Mouse (Mus musculus) small intestine, adult 2 months (tissue): ENCODE data around the gene Igfbp3.

Experiments used
- CTCF ChIP-seq: fragments of 200-500 bp; IDR thresholded peaks from 2 replicates; pipeline ENCODE4 v1.5.1; 2012; ENCODE audit warnings: low read depth, mild to moderate bottlenecking, control low read depth, inconsistent platforms, low read length, moderate library complexity, mixed read lengths; ENCODE audit not compliant: insufficient replicate concordance, insufficient read length; ENCODE audit errors: extremely low read depth
- POLR2A ChIP-seq: fragments of 200-500 bp; IDR thresholded peaks from 2 replicates; pipeline ENCODE4 v1.6.1; 2012; ENCODE audit warnings: low read depth, mild to moderate bottlenecking, control low read depth, inconsistent platforms, low read length, moderate library complexity

DNA sequence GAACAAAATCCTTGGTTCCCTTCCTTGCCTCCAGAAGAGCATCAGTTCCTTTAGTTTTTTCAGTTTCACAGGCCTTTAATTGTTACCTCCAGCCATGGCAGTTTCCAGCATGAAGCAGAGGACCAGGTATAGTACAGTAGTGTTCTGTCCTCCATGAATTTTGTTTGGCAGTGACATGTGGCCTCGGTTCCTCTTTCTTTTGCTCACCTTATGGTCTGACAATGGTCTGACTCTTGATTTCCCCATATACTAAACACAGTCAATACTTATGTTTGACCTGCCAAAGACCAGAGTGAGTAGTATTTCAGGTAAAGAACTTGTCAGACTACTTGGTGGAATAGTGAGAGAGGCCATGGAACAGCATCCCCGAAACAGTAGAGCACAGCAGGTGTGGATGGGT, 23.0 kb upstream of the Igfbp3 start:
- TF ChIP-seq CTCF (no peak), POLR2A (no peak)
